Mouse (Mus musculus) left cerebral cortex, postnatal 14 days (tissue): Measurements from ENCODE around the gene Cdx4. TPM values are rescaled to one million over a fixed set of nuclear protein-coding genes. Genes with fewer than 3 reads are reported as not detected.

ENCODE experiments used
- DNase-seq, 2 experiments: peaks; one replicate each; pipeline ENCODE4 v3.0.0; 2021 to 2022; ENCODE audit warnings: low spot score in 2 of 2, mixed read lengths in 1 of 2
- intact Hi-C: fragments of 180-260 bp; cut with DNase I; formaldehyde crosslinking; loops from one replicate; pipeline ENCODE4 v1.15.1; 2025
- long read RNA-seq, 2 experiments: library from polyadenylated mRNA; stranded (forward); transcript quantifications; one replicate each; pipeline ENCODE4 v2.0.0; 2021
- total RNA-seq, 2 experiments: library from RNA; stranded (reverse); gene quantifications; 2 replicates each; pipeline ENCODE4 v1.2.3; 2021

The Cdx4 gene
- total RNA-seq: not detected
- long read RNA-seq, experiment 1: 0 reads
- long read RNA-seq, experiment 2: 0 reads

DNA sequence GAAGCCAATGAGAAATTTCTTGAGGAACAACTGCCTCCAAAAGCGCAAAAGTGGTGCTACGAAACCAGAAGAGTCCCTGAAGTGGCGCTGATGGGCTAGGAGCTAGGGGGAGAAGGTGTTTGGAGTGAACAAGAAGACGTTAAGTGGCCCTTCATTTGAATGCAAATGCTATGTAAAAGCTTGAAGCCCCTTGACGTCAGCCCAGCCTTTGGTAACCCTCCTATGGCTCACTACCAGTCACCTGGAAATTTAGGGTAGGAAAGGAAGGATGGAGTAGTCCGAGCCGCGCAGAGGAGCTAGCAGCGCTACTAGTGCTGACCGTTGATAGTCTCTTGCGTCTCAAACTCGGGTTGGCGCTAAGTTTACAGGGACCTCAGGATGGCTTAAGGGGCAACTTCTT lies at the start of gene Cdx4:
Gene Cdx4 (plus strand): TSS at position 253 of the 400 bp plus-strand sequence.
- intact Hi-C loops: no loop called here
- DNase-seq: no peak

DNA sequence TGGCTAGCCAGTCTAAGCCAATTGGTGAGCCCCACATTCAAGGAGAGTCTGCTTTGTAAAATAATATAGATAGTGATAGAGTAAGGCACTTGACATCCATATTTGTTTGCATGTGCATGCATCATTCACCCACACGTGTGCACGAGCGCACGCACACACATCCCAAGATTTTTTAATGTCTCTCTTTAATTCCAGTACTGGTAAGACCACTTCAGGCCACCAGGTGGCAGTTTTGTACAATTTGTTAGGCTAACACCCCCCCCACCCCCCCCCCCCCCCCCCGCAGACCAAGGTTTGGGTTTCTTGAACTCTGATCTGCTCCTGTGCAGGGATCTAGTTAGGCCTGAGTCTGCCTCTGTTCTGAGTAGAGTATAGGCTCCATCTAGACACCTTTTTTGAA lies 46.9 kb upstream of the Cdx4 start:
- DNase-seq: peak in 1 of 2 experiments; percentile 3
- intact Hi-C loops: no loop called here

DNA sequence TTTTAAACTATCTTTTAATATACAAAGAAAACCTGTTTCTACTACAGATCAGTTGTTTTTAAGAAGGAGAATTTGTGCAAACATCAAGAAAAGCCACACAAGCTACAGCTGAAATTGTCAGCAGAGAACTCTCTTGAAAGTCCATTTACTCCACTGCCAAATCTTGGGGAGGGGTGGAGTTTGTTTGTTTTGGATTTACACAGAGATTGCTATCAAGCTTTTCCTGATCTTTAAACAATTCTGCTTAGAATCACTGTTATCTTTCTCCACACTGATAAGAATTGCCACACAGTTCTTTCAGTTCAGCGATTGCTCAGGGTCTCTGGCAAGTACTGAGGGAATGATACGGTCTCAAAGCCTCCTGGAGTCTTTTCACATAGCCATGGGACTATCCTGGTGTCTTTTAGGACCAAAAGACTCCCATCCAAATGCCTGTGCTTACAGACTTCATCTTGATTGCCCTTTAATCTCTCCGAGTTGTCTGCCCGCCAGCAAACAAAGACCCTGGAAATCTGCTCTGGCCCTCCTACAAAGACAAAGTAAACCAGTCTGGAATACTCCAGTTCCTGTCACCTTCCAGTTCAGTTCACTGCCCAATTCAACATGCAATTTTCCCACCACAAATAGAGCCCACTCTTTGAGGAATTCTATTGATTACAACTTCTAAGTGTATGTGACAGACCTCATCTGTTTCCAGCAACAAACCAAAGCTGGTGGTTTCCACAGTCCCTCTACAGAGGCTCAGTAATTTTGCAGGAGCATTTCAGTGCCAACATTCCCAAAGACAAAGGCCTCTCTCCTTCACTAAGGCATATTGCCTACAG lies 34.1 kb upstream of the Cdx4 start:
- DNase-seq: no peak
- intact Hi-C loops: loop anchor here (5.0 kb wide), 1 partner anchor 85 kb away; no protein-coding TSS in a partner anchor

DNA sequence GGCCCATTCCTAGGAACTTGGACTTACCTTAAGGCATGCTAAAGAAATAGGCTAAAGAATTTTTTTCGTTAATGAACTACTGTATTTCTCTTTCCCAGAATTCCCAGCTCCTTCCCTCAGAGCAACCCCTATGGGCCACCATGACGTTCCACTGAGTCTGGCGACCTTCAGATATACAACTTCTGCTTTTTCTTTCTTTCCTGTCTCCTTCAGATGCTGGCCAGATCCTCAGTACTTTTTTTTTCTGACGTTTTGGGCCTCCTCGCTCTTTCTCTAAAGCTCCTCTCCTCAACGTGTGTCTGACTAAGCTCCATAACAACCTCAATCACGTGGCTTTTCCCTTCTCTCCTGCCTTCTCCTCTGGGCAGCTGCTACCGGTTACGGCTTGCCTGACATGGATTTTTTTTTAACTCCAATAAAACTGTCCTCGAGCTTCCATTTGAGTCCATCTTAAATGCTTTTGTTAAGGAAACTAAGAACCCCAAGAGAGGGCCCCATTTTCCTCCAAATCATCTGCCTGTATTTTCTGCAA lies 33.3 kb upstream of the Cdx4 start:
- intact Hi-C loops: loop anchor here (5.0 kb wide), 1 partner anchor 84 kb away; no protein-coding TSS in a partner anchor

DNA sequence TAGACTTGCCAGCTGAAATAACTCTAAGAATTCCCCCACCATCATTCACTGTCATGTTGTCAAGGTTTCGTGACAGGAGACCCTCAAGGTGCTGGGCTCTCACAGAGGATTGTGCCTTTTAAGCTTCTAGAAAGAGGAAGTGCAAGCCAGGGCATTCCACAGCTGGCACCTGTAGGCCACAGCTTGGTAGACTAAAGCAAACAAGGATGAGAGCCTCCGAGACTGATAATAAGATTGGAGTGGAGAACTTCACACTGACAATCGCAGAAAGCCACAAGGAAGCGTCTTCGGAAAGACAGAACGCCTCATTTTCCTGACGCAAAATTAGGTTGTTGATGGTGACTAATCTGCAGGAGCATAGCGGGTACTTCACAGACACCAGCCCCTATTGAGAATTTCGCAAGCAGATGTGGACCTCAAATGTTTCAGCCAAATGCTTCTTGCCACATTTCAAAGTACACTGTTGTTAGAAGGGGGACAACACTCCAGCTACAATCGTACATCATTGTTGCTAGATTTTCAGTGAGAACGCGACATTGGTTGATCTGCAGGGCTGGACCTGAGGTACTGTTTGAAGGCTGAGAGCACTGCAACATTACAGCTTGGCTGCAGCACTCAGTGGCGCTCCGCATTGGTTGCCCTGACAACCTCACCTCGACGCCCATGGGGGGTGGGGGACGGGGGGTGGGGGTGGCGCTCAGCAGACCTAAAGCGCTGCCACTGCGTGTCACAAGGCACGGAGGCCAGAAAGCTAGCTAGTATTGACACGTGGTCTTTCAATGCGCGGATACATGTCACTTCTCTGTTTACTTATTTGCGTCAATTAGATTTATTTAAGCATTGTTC lies 32.5 kb upstream of the Cdx4 start:
- intact Hi-C loops: loop anchor here (5.0 kb wide), 1 partner anchor 84 kb away; no protein-coding TSS in a partner anchor
- peak in 1 of 2 experiments; percentile 8 for DNase-seq

More for the DNA sequence above, 33.3 kb upstream of the Cdx4 start:
- no peak for DNase-seq

DNA sequence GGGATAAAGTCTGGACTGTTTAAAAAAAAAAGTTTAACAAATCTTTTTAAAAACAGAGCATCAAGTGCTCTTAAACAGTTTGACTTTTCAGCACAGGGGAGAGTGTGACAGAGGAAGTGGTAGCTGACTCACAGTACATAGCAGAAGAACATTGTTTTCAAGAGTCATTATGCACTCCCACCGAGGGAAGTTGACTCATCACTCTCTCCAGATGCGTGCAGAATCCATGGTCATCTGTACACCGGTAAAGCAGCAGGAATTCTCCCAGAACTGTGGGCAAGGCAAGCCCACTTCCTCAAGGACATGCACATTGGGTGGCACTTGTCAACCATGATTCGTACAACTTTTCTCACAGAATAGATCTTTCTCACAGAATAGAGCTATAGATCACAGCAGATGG lies 22.3 kb upstream of the Cdx4 start:
- intact Hi-C loops: no loop called here
- no peak for DNase-seq

DNA sequence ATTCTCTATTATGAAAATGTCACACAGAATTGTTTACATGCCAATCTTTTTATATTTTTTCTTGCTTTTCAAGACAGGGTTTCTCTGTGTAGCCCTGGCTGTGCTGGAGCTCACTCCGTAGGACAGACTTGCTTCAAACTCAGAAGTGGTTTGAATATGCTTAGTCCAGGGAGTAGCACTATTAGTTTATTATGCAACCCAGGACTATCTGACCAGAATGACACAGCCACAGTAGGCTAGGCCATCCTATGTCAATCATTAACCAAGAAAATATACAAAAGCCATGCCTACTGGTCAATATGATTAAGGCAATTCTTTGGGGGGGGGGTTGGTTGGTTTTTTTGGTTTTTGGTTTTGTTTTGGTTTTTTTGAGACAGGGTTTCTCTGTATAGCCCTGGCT lies 12.9 kb upstream of the Cdx4 start:
- intact Hi-C loops: no loop called here
- DNase-seq: no peak

DNA sequence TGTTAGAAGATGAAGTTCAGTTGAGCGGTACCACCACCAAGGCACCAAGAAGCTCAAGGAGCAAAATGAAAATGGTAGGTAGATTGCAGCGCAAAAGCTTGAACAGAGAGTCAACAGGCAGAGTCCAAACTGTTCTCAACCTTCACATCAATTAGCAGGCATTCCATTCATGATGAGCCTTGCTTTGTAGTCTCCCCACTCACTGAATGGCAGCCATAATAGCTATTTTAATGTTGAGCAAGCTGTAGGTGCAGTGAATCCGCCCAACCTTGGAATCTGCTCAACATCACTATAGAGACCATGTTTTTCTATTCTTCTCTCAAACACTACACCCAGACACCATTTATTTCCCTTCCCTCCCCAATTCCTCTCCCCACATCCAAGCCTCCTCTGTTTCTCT lies 9.5 kb upstream of the Cdx4 start:
- intact Hi-C loops: no loop called here
- no peak for DNase-seq

DNA sequence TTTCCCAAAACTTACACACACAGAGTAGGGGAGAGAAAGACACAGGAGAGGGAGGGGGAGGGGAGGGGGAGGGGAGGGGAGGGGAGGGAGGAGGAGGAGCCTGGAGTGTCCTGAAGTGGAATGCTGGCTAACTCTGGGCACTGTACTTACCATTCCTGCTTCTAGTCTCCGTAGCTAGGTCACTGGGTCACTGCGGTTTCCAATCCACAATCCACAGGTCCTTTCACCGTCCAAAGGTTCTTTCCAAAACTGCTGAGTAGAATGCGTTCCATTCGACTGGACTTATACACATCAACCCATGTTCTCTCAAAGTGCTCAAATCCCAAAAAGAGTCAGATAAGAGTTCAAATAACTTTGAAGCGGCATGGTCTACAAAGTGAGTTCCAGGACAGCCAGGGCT lies 7.1 kb upstream of the Cdx4 start:
- intact Hi-C loops: no loop called here

DNA sequence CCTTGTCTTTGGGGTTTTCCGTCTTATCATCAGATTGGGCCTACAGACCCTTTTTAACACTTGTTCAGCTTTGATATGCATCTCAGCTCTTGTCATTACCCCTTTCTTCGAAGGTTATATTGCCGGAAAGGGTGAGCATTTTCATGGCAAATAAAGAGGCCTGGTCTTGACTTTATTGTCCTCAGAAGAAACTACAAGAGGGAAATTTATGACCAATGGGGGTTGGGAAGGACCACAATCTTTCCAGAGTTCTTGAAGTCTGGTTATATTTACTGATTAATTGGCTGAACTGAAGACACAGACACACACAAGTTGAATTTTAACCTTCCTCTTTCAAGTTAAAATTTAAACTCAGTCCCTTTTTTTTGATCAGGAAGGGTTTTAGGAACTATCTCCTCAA lies 4.7 kb downstream of the Cdx4 start:
- intact Hi-C loops: no loop called here
- DNase-seq: no peak

More for the DNA sequence above, 7.1 kb upstream of the Cdx4 start:
- no peak for DNase-seq

DNA sequence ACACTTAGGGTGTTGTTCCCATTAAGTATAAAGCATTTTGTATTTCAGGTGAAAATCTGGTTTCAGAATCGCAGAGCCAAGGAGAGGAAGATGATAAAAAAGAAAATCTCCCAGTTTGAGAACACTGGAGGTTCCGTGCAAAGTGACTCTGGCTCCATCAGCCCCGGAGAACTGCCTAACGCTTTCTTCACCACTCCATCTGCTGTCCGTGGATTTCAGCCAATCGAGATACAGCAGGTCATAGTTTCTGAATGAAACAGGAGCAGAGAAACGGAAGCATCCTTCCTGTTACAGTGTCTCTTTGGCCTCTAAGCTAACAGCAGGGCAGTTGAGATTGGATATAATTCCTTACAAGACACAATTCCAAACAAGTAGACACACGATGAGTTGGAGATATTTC lies 8.2 kb downstream of the Cdx4 start:
- intact Hi-C loops: no loop called here

DNA sequence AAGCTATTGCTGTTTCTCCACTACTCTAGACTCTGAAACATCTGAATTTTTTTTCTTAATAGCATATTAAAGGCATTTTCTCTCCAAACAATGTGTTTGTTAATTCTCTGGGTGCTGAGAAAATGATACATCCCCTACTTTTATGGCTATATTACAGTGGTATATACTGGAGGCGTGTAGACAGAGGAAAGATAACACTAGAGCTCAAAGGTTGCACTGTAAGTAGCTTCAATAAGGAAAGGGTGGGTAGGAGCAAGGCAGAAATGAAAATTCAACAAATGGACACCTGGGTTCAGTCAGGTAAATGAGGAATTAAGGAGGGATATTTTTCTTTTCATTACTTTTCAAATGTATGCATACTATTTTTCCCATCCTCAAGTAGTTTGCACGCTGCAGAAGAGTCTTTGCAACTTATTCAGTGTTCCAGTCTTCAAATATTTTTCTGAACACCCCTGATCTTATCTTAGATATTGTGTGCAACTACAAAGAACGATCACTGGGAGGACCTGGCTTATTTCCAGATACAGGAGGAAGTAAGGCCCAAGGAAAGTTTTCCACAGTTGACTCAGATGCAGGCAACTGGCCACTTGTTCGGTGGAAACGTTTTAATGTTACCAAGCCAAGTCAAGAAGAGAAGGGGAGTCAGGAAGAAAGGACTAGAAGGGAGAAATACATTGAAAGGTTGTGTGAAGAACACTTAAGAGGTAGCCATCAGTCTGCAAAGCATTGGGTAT lies 10.1 kb downstream of the Cdx4 start:
- DNase-seq: no peak
- intact Hi-C loops: no loop called here

More for the DNA sequence above, 8.2 kb downstream of the Cdx4 start:
- no peak for DNase-seq

DNA sequence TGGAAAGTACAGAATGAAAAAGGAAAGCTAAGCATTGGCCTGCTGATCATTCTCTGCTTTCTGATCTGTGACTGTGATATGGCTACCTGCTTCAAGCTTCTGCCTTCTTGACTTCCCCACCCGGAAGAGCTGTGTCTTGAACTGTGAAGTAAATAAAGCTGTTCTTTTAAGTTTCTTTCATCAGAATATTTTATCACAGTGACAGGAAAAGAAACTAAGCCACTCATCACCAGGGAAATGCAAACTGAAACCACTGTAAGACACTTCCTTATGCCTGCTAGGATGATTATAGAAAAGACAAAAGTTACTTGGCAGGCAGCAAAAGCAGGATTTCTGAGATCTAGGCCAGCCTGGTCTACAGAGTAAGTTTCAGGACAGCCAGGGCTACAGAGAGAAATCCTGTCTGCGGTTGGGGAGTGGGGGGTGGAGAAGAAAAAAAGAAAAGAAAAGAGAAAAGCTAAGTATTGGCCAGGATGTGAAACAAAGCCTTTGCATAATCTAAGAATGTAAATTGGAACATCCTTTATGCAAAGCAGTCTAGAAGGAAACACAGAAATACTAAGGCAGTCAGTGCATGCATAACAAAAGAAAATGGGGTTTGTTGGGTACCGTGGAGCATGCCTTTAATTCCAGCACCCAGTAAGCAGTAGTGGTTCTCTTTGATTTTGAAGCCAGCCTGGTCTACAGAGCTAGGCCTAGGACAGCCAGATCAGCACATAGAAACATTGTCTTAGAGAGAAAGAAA lies 20.3 kb downstream of the Cdx4 start:
- DNase-seq: no peak
- intact Hi-C loops: no loop called here

DNA sequence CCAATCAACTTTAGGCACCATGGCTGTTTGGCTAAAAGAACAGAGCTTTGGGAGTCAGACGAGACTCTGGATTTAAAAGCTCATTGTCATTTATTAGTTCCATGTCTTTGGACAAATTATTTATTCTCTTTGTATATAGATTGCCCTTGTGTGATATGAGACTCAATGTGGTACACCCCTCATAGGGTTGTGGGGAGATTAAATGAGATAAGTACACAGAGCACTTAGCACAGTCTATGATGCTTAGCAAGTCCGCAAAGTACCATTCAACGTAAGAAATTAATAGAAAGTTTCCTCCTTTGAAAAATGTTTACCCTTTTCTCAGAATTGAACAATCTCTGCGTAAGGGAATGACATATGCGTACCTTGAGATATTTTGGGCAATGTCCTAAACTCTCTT lies 34.6 kb downstream of the Cdx4 start:
- no peak for DNase-seq
- intact Hi-C loops: no loop called here

DNA sequence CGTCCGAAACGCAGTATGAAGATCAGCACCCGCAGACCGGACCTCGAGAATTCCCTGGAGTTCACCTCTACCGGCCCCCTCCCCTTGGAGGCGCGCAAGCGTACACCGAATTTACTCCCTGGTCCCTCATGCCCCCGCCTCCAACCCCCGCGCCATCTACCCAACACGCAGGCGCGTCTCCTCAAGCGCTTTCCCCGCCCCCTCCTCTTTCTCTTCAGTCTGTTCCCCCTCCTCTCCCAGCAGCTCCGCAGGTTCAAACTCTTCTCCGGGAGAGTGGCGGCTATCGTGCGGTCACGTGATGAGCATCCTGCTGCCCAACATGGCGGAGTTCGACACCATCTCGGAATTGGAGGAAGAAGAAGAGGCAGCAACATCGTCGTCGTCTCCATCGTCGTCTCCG lies 35.1 kb downstream of the Cdx4 start, which contains the start of gene Chic1:
Gene Chic1 (plus strand): TSS at position 190 of the 400 bp plus-strand sequence.
- intact Hi-C loops: no loop called here
- peak; percentile 85 to 87 for DNase-seq

DNA sequence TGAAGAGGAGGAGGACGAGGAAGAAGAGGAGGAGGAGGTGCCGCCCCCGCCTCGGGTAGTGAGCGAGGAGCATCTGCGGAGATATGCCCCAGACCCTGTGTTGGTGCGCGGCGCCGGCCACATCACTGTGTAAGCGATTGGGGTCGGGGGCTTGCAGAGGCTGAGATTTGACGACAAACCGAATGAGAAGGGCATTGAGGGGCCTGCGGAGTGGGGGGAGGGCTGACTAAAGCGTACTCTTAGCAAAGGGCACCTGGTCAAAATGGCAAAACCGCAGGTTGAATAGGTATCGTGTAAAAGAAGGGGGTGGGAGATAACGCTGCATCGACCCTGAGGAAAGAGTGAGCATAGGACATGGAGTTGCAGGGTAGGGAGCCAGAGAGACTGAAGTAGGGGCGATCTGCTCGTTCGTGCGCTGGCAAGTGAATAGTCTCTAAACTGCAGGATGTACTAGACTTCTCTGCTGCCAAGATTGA lies 35.6 kb downstream of the Cdx4 start:
- DNase-seq: peak; percentile 3 to 10
- intact Hi-C loops: no loop called here

DNA sequence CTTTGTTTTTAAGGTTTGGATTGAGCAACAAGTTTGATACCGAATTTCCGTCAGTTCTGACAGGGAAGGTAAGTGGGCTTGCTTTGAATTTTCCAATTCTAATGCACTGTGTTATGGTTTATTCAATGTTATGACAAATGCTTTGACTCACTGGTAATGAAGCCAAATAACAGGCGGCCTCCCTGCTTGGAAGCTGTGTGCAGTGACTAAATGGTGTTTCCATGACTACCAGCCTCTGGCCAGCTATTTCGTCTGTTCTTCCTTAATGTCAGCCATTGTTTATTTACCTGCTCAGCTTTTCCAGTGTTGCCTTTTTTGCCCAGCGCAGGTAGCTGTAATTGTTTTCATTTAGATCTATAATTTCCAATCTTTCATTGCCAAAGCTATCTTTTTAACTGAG lies 45.0 kb downstream of the Cdx4 start:
- intact Hi-C loops: no loop called here
- DNase-seq: no peak

DNA sequence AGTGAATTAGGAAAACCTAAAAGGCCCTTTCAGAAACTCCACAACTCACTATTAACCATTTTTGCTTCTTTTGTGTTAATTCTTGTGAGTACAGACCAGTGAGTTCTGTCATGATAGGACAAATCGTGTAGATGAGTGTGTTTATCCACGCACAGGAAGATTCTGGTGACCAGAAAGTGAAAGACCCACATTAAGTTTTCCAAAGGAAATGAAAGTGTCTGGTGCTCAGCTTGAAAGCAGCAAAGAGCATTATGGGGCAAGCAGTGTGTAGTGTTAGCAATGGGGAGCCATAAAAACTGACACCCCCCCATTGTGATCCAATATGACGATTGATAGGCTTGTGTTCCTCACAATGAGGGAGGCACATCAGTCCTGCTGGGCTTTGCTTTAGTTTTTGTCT lies 47.5 kb downstream of the Cdx4 start:
- intact Hi-C loops: no loop called here
- DNase-seq: no peak
